Mouse (Mus musculus) CD4-positive, CD25-positive, alpha-beta regulatory T cell, adult 4 months (primary cell): Measurements from ENCODE around the gene Ism2. TPM values are rescaled to one million over a fixed set of nuclear protein-coding genes. Genes with fewer than 3 reads are reported as not detected.
A peak's percentile ranks its signal among the peaks of the same experiment; 100 is the strongest.
"Not testable (repeated sequence)": the region's sequence is repeated elsewhere in the genome, so short reads cannot be mapped to it uniquely, and the experiment has no call there.

Experiments used
- ATAC-seq: one replicate; pipeline ENCODE4 v1.8.0; 2017
- polyA plus RNA-seq, 2 experiments: library from polyadenylated mRNA; unstranded; fragments of 100-300 nt; shearing (Covaris generic); gene quantifications; one replicate each; pipeline ENCODE4 v1.2.1; 2017

The Ism2 gene
- polyA plus RNA-seq, 2 experiments from 2014 or later = not detected

GRCm38 (mm10) chr12:87284726-87285125 is 14.8 kb downstream of the Ism2 start:
- no peak for ATAC-seq

GRCm38 (mm10) chr12:87284268-87284667 is 15.2 kb downstream of the Ism2 start:
- no peak for ATAC-seq

DNA sequence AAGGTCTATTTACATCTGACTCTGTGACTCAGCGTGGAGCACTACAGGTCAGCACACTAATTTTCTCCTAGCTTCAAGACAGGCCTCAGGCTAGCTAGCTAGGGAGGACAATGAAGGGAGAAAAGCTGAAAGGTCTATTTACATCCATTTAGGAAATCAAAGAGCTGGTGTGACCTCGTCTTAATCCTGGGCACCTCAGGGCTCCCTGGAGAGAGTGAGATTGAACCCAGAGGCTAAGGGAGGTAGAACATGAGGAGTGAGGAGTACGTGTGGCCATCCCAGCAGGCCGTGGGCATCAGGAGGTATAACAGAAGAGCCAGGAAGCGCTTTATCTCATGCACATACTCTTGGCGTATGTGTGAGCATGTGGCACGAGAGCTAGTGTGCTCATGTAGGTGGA is 15.8 kb downstream of the Ism2 start:
- ATAC-seq = no peak

- no peak for ATAC-seq
Measured at GRCm38 (mm10) chr12:87282743-87283142, 16.8 kb downstream of the Ism2 start.

DNA sequence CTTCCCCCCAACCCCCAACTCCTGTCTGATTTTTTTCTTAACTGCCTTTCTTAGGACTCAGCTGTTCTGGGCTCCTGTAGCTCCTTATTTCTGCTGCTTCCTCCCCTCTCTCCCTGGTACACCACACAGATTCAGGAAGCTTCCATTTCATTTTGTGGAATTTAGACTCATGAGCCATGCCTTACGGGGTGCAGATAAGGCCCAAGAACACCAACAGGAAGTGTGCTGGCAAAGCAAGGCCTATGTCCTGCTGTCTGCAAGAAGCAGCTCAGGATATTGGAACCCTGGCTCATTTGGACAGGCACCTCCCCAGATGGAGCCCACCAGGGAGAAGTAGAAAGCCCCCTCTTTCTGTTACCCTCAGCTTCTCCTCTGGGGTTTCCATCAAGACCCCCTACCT is 17.7 kb downstream of the Ism2 start:
- no peak for ATAC-seq

DNA sequence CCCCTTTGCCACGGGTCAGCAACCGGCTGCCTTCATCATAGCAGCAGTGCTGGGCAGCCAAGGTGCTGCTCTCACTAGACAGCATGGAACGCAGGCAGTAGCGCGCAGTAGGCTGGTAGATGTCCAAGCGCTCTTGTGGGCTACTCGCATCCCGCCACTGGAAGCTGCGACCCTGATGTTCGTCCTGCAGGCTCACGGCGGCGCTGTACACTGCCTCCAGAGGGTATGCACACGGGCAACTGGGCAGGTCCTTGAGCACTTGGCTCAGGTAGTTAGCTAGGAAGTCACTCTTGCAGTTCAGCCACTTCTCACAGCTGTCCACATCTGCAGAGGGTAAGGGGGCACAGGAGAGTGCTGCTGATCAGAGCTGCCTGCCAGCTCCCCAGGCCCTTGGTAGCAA is 19.6 kb downstream of the Ism2 start:
- no peak for ATAC-seq

DNA sequence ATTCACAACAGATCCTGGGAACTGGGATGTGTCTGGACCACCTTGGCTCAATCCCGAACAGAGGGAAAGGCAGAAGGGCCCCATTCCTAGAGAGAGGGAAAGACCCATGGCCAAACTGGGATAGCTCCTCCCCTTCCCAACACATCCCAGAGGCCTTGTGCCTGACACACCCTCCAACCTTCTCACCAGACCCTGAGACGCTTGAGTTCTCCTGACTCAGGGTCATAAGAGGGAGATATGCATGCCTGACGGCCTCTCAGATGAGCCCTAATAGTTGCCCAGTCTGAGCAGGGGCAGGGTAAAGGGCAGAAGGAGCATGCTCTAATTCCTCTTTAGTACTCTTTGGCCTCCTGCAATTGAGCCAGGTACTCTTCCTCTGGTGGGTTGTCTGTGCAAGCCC is 20.2 kb downstream of the Ism2 start:
- ATAC-seq = no peak

- no peak for ATAC-seq
Measured at GRCm38 (mm10) chr12:87278118-87278730, 21.3 kb downstream of the Ism2 start.

DNA sequence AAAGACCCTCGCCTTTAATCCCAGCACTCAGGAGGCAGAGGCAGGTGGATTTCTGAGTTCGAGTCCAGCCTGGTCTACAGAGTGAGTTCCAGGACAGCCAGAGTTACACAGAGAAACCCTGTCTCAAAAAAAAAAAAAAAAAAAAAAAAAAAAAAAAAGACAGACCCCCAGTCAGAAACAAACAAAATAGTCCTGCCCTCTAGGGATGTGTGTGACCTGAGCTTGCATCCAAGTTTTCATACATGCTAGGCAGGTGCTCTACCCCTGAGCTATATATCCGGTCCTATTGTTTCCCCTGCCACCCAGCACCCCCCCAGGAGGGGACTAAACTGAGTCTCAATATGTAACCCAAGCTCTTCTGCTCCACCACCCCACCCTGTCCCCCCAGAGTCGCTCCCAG is 22.3 kb downstream of the Ism2 start:
- ATAC-seq = not testable (repeated sequence)

DNA sequence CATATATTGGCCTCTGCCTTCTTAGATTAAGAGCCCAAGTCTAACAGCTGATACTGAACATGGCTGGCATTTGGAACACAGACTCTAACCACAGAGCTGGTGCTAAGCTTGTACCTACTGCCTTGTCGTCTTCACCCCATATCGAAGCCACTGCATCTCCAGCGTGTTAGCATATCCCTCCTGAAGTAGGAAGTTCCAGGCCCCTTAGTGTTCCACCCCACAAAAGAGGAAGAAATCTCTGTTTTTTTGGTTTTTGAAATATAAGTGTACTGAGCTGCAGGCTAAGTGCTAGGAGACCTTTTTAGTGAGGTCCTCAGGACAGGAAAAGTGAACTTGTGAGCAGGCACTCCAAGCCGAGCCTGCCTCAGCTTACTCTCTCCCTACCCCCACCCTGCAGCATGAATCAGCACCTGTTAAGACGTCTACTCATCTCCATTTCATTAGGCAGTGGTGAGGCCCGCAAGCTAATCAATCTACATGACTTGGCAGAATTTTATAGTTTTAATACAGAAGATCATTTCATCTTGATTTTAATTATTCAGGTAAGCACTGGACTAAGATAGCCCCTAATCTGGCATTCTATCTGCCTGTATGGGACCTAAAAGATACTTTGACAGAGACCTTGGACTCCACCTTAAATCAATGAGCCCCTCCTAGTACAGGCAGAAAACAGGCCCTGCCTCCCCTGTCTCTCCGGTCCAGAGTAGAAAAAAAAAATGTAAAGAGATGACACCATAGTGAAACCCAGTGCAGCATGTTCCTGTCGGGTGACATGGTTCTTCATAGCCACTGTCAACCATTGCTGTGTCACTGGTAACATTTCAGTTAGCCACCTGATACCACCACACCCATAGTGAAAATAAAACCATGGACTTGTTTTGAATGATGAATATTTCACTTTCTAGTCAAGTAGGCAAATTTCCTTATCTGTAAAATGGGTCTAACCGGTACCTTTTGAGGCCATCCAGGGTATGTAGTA is 24.4 kb downstream of the Ism2 start:
- no peak for ATAC-seq

DNA sequence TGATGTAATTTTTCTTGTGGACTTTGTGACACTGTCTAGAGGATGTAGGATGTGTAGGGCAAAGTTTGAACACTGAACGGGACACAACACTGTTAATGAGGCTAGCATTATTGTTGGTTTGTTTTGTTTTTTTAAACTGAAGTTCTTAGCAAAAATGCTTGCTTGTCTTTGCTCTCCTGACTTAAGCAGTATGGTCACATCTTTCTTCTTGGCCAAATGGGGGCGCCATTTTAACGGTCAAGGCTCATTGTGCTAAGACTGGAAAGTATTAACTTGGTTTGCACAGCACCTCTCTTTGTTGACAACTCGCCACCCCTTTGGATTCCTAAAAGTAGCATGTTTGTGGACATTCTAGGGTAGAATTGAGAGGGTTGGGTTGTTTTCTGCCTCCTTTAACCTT is 31.8 kb downstream of the Ism2 start:
- no peak for ATAC-seq

- peak; percentile 4 for ATAC-seq
Measured at GRCm38 (mm10) chr12:87266827-87267603, 32.5 kb downstream of the Ism2 start.

- peak; percentile 94 for ATAC-seq
Measured at GRCm38 (mm10) chr12:87266108-87266826, 33.2 kb downstream of the Ism2 start, which contains the start of the genes Vipas39 and Ahsa1. Gene Vipas39 (minus strand): TSS chr12:87266256. Gene Ahsa1 (plus strand): TSS chr12:87266479.

DNA sequence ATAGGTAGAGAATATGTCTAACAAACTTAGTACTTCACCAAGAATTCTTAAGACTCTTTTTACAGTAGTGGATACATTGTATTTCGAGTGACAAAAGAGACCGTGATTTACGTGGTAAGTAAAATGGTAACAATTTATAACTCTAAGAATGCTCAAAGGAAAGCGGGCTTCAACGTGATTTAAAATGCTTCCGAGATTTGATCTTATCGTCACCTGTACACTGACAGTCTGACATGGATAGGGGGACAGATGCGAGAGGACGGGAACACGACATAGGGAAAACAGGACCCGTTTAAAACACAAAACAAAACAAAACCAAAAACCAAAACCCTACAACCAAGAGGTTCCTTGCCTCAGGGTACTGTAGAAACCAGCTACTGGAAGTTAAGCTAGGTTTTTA is 34.1 kb downstream of the Ism2 start:
- no peak for ATAC-seq

DNA sequence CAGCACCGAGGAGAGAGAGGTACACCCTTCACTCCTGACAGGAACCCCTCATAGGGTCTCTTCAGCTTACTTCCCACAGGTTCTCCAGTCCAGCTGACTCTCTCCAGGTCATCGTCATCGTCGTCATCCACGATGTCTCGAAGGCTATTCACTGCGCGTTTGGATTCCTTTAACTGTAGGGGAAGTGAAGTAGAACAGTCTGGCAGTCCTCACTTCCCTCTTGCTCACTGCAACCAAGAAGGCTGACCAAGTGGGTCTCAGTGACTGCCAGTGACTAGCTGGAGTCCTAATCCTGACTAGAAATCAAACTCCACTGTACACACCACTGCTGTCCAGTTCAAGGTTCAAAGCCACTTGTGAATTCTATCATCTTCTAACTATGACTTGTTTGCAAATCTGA is 38.9 kb downstream of the Ism2 start:
- no peak for ATAC-seq

GRCm38 (mm10) chr12:87256629-87257028 is 42.9 kb downstream of the Ism2 start:
- ATAC-seq = no peak

DNA sequence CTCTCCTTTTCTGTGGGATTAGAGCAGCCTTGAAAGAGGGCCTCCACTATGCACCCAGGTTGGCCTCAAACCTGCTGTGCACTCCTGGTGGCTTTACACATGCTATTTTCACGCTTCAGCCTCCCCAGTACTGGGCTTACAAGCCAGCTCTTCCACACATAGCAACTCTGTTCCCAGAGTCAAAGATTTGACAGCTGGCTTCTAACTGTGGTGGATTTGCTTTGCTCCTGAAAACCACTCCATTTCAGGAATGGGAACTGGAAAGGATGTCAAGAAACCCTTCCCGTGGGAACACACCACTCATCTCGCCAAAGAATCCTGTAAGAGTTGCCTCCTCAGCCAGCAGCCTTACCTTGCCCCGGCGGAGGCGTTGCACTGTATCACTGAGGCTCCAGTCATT is 45.6 kb downstream of the Ism2 start:
- no peak for ATAC-seq

DNA sequence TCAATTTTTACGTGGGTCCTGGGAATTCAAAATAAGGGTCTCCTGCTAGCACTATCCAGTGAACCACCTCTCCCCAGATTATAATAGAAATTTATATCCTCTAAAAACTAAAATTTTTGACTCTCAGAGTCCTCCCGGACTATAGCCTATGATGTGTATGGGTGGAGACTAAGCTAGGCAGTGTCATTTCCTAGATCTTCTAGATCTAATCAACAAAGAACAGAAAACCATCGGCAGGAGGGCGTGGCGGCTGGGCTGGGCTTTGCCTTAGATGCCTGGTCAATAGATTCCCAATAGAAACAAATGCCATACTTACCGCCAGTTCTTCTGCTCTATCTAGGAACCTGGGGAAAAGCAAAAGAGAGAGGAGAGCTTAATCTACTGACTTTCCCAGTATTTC is 49.3 kb downstream of the Ism2 start:
- no peak for ATAC-seq

DNA sequence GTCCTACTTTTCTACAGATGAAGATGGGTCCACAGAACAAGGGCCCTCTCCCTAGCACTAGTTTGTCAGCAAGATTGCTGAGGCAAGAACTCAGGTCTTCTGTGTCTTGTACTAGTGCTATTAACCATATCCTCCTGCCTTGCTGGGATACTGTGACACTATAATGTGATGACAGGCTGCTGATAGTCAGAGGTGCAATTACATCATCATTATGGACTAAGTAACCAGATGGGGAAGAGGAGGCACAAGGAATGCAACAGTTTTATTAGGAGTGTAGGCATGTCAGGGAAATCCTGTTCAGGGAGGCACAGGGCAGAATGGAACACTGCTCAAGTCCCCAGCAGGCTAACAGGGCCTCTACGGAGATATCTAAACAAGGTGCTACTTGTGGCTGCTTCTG is 60.9 kb downstream of the Ism2 start, which contains the start of gene Noxred1:
Gene Noxred1 (minus strand): TSS at position 101 of the 400 bp plus-strand sequence.
- ATAC-seq = no peak

DNA sequence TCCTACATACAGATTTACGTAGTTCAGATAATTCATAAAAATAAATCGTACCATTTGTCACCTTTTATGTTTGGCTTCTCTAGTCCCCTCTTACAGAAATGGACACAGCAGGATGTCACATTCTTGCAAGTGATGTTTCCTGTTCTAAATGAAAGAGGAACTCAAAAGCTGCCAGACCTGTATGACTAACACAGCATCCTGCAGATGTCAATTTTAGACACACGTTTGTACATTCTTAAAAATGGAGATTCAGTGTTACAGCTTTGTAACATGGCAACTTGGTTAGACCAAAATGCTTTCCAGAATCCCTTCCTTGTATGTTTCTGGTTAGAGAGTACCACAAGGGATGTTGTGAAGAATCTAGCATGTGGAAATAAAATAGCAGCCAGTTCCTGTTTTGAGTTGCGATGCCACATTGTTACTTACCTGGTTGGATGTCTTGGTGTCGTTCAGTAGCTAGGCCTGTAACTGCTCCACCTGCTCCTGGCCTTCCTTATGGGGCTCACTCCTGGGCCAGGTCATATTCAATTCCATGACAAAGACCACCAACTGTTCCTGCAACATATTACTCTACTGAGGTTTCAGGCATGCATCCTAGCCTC is 62.5 kb downstream of the Ism2 start:
- ATAC-seq = peak; percentile 72

DNA sequence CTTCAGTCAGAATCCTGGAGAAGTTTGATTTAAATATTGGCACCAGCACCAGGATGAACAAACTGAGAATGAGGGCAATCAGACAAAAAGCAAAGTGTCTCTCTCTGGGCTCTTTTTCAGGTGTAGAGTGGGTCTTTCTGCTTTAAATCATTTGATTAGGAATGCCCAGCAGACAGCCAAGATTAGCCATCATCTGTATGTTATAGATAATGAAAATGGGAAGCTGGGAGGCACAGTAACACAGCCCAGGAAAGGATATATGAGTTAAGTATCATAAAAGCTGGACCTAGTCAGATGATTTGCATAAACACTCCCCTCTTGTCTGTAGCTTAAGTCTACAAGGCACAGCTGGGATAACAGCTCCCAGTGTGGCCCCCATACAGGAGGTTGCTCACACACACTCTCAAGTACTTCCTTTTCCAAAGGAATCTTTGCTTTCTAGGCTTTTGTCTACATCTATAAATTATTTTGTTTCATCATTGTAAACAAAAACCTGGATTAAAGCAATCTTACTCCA is 69.1 kb downstream of the Ism2 start:
- no peak for ATAC-seq

DNA sequence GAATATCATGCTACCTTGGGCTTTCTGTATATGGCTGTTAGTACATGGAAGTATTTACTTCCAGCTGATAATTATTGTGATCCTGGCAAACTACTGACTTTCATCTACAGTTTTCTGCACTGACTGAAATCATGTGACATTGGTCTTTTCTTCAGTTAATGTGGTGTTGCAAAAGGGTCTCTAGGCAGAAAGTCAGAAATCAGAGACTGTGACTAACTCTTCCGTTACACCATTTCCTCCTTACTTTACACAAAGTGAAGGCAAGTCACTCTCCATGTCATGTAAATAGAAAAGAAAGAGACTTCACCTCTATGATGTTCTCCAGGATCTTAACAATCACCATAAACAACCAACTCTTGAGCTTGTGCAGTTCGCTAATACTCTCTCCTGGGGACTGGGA is 69.9 kb downstream of the Ism2 start:
- no peak for ATAC-seq
